Mouse (Mus musculus): ENCODE measurements around the gene Ccl20. TPM values are rescaled to one million over a fixed set of nuclear protein-coding genes. Genes with fewer than 3 reads are reported as not detected.

The Ccl20 gene
- polyA plus RNA-seq, 1 experiment from 2014 or later: not detected

DNA sequence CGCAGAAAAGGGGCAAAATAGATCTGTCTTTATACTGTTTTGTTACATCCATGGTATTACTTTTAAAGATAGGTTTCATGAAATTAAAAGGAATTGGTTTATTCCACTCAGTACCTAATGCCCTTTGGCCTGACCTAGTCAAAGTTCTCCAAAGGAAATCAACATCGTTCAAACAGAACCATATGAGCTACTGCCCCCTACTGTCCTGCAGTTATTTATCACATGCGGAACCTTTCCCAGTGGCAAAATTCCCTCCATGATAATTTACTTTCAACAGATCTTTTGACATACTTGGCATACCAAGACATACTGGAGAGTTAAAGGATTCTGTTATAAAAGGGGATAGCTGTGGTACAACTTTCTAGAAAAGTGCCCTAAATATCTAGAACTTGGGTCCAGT, 33.7 kb downstream of the Ccl20 start:
- Histone ChIP-seq H3K4me3 (no peak overlapping the region), H3K9me3 (no peaks in the 10 kb centered on the region), H3K36me3 (replicated peaks) (no peaks in the 10 kb centered on the region), H3K27me3 (ENCODE audit: poor library complexity, severe bottlenecking) (no peaks in the 10 kb centered on the region), H3K27ac (no peak overlapping the region), H3K4me1 (no peaks in the 10 kb centered on the region)
- DNase-seq (ENCODE audit: extremely low spot score, low spot score): no peak
- 72% methylated on average over 3 of the region's 3 CpGs for WGBS

DNA sequence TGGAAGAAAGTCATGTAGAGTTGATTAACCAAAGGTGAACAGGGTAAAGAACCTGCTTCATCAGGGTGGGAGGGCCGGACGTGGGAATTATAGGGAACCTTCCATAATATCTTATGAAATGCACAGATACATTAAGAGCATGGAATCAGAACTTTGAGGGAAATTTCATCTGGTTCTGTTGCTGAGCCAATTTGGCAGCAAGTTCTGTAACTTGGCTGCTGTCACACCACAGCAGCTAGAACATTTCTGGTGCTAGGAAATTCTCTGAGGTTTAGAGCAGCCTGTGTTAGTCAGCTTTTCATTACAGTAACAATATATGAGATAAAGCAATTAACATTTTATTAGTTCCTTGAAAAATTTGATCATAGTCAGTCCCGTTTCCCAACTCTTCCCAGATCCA, 36.4 kb downstream of the Ccl20 start:
- Histone ChIP-seq H3K36me3 (replicated peaks) (no peaks in the 10 kb centered on the region), H3K27ac (no peak overlapping the region), H3K9me3 (no peaks in the 10 kb centered on the region), H3K4me3 (no peak overlapping the region), H3K4me1 (no peaks in the 10 kb centered on the region), H3K27me3 (ENCODE audit: poor library complexity, severe bottlenecking) (no peaks in the 10 kb centered on the region)
- DNase-seq (ENCODE audit: extremely low spot score, low spot score): no peak
- WGBS: 90% methylated on average over 3 of the region's 3 CpGs

DNA sequence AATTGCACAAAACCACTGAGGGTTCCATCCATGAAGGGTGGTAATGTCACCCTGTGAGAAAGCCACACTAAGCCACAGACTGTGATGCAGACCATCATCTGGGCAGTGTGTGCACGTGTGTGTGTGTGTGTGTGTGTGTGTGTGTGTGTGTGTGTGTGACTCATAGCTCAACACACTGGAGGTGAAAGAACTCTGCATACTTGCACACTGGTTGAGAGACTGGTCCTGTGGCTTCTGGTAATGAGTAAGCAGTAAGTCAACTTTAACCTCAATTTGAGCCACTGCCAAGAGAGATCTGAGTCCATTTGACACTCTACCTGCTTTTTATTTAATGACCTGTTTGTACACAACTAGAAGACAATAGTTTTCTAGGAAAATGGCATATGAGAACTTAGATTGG, 40.3 kb downstream of the Ccl20 start:
- DNase-seq (ENCODE audit: extremely low spot score, low spot score): no peak
- Histone ChIP-seq H3K27me3 (ENCODE audit: poor library complexity, severe bottlenecking) (no peaks in the 10 kb centered on the region), H3K9me3 (no peaks in the 10 kb centered on the region), H3K4me3 (no peak overlapping the region), H3K27ac (no peak overlapping the region), H3K4me1 (peaks cover 9% of the 10 kb centered on the region; the same call in 1 of the 2 replicates), H3K36me3 (replicated peaks) (no peaks in the 10 kb centered on the region)
- WGBS: 64% methylated on average over 1 of the region's 1 CpGs

GRCm38 (mm10) chr1:83159603-83160002, 43.0 kb downstream of the Ccl20 start, which contains the start of gene Daw1:
Gene Daw1, plus strand, starts transcription at chr1:83159752.
- no peaks in the 10 kb centered on the region for H3K36me3 ChIP-seq (replicated peaks)
- H3K9me3 ChIP-seq: no peaks in the 10 kb centered on the region
- WGBS: under 1% methylated on average over 16 of the region's 16 CpGs
- H3K4me3 ChIP-seq: peak within 1 kb of the TSS; percentile 61
- peaks cover 9% of the 10 kb centered on the region; the same call in 1 of the 2 replicates for H3K4me1 ChIP-seq
- peak within 1 kb of the TSS; percentile 84 for H3K27ac ChIP-seq
- H3K27me3 ChIP-seq (ENCODE audit: poor library complexity, severe bottlenecking): no peaks in the 10 kb centered on the region
- DNase-seq (ENCODE audit: extremely low spot score, low spot score): peak; percentile 86

GRCm38 (mm10) chr1:83161658-83162057, 45.1 kb downstream of the Ccl20 start:
- Histone ChIP-seq H3K4me1 (peaks cover 9% of the 10 kb centered on the region; the same call in 1 of the 2 replicates), H3K27ac (no peak overlapping the region), H3K36me3 (replicated peaks) (no peaks in the 10 kb centered on the region), H3K9me3 (no peaks in the 10 kb centered on the region), H3K4me3 (no peak overlapping the region), H3K27me3 (ENCODE audit: poor library complexity, severe bottlenecking) (no peaks in the 10 kb centered on the region)
- WGBS: 76% methylated on average over 3 of the region's 3 CpGs
- no peak for DNase-seq (ENCODE audit: extremely low spot score, low spot score)

DNA sequence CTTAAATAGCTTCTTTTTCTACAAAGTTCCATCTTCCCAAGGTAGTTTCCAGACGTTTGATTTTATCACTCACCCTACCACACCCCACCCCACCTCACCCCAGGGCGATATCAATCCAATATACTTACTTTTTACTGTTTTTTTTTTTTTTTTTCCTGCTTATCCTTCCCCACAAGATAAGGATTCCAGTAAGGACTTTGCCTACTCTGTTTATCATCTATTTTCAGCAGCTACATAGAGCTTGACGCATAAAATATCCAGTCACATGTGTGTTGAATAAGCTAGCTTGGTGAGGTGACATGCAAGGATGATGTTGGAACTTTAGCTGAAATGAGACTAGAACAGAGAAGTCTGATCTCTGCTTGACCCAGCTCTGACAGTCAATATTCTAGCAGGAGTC, 47.5 kb downstream of the Ccl20 start:
- Histone ChIP-seq H3K9me3 (no peaks in the 10 kb centered on the region), H3K4me3 (no peak overlapping the region), H3K36me3 (replicated peaks) (no peaks in the 10 kb centered on the region), H3K27me3 (ENCODE audit: poor library complexity, severe bottlenecking) (no peaks in the 10 kb centered on the region), H3K27ac (no peak overlapping the region), H3K4me1 (peaks cover 9% of the 10 kb centered on the region; the same call in 1 of the 2 replicates)
- no peak for DNase-seq (ENCODE audit: extremely low spot score, low spot score)
- WGBS: 92% methylated on average over 3 of the region's 3 CpGs

Other genes starting within 250 kb of the Ccl20 start
- not detected in 2 replicates for gene A030005L19Rik, start 203.4 kb upstream of the Ccl20 start, polyA plus RNA-seq (2016; fragmentation: Nextera tagmentation; extraction: Ambion mirVana)
- not detected in 2 replicates for gene A030014E15Rik, start 191.8 kb upstream of the Ccl20 start, polyA plus RNA-seq (2016; fragmentation: Nextera tagmentation; extraction: Ambion mirVana)
- not detected in 2 replicates for gene Gm6217, start 185.4 kb upstream of the Ccl20 start, polyA plus RNA-seq (2016; fragmentation: Nextera tagmentation; extraction: Ambion mirVana)
- gene A030003K21Rik, start 173.4 kb upstream of the Ccl20 start, polyA plus RNA-seq (2016; fragmentation: Nextera tagmentation; extraction: Ambion mirVana): not detected in 2 replicates
- not detected in 2 replicates for gene Gm7544, start 160.8 kb upstream of the Ccl20 start, polyA plus RNA-seq (2016; fragmentation: Nextera tagmentation; extraction: Ambion mirVana)
- gene Gm47955, start 156.5 kb upstream of the Ccl20 start, polyA plus RNA-seq (2016; fragmentation: Nextera tagmentation; extraction: Ambion mirVana): not detected in 2 replicates
- not detected in 2 replicates for gene Gm47959, start 116.2 kb upstream of the Ccl20 start, polyA plus RNA-seq (2016; fragmentation: Nextera tagmentation; extraction: Ambion mirVana)
- gene Slc19a3, start 78.3 kb upstream of the Ccl20 start, polyA plus RNA-seq (2016; fragmentation: Nextera tagmentation; extraction: Ambion mirVana): 0.18 and 0.52 TPM in 2 replicates
- not detected in 2 replicates for gene Krtap28-10, start 74.3 kb upstream of the Ccl20 start, polyA plus RNA-seq (2016; fragmentation: Nextera tagmentation; extraction: Ambion mirVana)
- not detected in 2 replicates for gene Gm47969, start 71.8 kb upstream of the Ccl20 start, polyA plus RNA-seq (2016; fragmentation: Nextera tagmentation; extraction: Ambion mirVana)
- gene A030005K14Rik, start 57.4 kb upstream of the Ccl20 start, polyA plus RNA-seq (2016; fragmentation: Nextera tagmentation; extraction: Ambion mirVana): not detected in 2 replicates
- not detected in 2 replicates for gene Krtap28-13, start 55.8 kb upstream of the Ccl20 start, polyA plus RNA-seq (2016; fragmentation: Nextera tagmentation; extraction: Ambion mirVana)
- 0.15 and 0.25 TPM in 2 replicates for gene Daw1, start 43.0 kb downstream of the Ccl20 start, polyA plus RNA-seq (2016; fragmentation: Nextera tagmentation; extraction: Ambion mirVana)